15 mouse cellular contexts compared by ENCODE assay signal in the genomic region with DNA sequence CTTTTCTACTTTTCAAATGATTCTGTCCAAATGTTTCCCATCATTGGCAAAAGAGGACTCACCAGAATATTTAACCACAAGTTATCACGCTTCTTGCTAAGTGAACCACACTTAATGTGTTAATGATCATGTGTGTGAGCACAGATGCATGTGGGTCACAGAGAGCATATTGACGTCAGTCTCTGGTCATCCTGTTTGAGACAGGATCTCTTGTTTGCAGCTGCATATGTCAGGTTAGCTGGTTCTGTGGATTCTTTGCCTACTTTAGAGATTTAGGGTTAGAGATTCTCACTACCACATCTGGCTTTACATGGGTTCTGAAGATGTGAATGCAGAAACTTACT. TPM values are rescaled to one million over a fixed set of nuclear protein-coding genes. Genes with fewer than 3 reads are reported as not detected.
DNase-seq lines count a peak whose midpoint lies in the region; ATAC-seq and TF ChIP-seq lines count a peak whose summit lies in the region.
"Had no signal": no experiment of that assay in that cellular context is flagged by ENCODE, and none has a peak within 500 bp of the region (broad histone marks: within the 10 kb centered on the region; RNA-seq: fewer than 3 reads in every experiment).

No protein-coding gene starts in this region.

- 61% methylated on average over 2 of the region's 2 CpGs for WGBS in intestine, embryonic 16.5 days
- WGBS in intestine, postnatal 0 days: 65% methylated on average over 2 of the region's 2 CpGs
- 46% methylated on average over 2 of the region's 2 CpGs for WGBS in neural tube, embryonic 13.5 days
- 30% methylated on average over 2 of the region's 2 CpGs for WGBS in neural tube, embryonic 15.5 days
- 36% methylated on average over 2 of the region's 2 CpGs for WGBS in forebrain, embryonic 13.5 days
- WGBS in hindbrain, embryonic 16.5 days: 42% methylated on average over 2 of the region's 2 CpGs

- H3K4me3 ChIP-seq in intestine, embryonic 16.5 days (ENCODE audit: low read length): no peak overlapping the region
- no peak overlapping the region for H3K4me3 ChIP-seq in intestine, postnatal 0 days (ENCODE audit: low read depth, low read length)
- H3K4me3 ChIP-seq in neural tube, embryonic 13.5 days: no peak overlapping the region
- no peak overlapping the region for H3K4me3 ChIP-seq in neural tube, embryonic 15.5 days (replicated peaks)
- no peak overlapping the region for H3K4me3 ChIP-seq in forebrain, embryonic 13.5 days
- no peak overlapping the region for H3K4me3 ChIP-seq in hindbrain, embryonic 16.5 days (ENCODE audit: low read length)
- H3K4me3 ChIP-seq: erythroblast, embryonic 14.5 days; heart, embryonic 15.5 days had no signal

- H3K36me3 ChIP-seq in intestine, embryonic 16.5 days (ENCODE audit: control insufficient read depth, insufficient read depth, low read length): no peaks in the 10 kb centered on the region
- no peaks in the 10 kb centered on the region for H3K36me3 ChIP-seq in intestine, postnatal 0 days (ENCODE audit: control insufficient read depth, insufficient read depth)
- H3K36me3 ChIP-seq in neural tube, embryonic 13.5 days: no peaks in the 10 kb centered on the region
- no peaks in the 10 kb centered on the region for H3K36me3 ChIP-seq in neural tube, embryonic 15.5 days
- no peaks in the 10 kb centered on the region for H3K36me3 ChIP-seq in forebrain, embryonic 13.5 days (ENCODE audit: poor library complexity, severe bottlenecking)
- no peaks in the 10 kb centered on the region for H3K36me3 ChIP-seq in hindbrain, embryonic 16.5 days (ENCODE audit: control insufficient read depth, insufficient read depth, low read length)
- H3K36me3 ChIP-seq: heart, embryonic 15.5 days had no signal

- DNase-seq in layer of hippocampus, adult 11-12 months (ENCODE audit: low spot score): no peak
- DNase-seq in cerebellum, postnatal 25 days: no peak
- DNase-seq: adrenal gland, adult 2 months; B cell, adult 2 months; cerebellum, adult 11 months; heart, adult 11 months; right cerebral cortex, postnatal 14 days had no signal

- H3K4me2 ChIP-seq in intestine, embryonic 16.5 days (ENCODE audit: low read depth, low read length): no peak overlapping the region
- no peak overlapping the region for H3K4me2 ChIP-seq in intestine, postnatal 0 days (replicated peaks; ENCODE audit: low read depth)
- H3K4me2 ChIP-seq in neural tube, embryonic 13.5 days: no peak overlapping the region
- H3K4me2 ChIP-seq in neural tube, embryonic 15.5 days: no peak overlapping the region
- no peak overlapping the region for H3K4me2 ChIP-seq in forebrain, embryonic 13.5 days
- H3K4me2 ChIP-seq in hindbrain, embryonic 16.5 days (ENCODE audit: low read length): no peak overlapping the region
- H3K4me2 ChIP-seq: heart, embryonic 15.5 days had no signal

- ATAC-seq in intestine, embryonic 16.5 days: no peak
- ATAC-seq in intestine, postnatal 0 days: no peak
- 0 out of 2 replicates have a peak, but pooled peaks have one; percentile 66 for ATAC-seq in neural tube, embryonic 13.5 days (ENCODE audit: low read depth)
- ATAC-seq in neural tube, embryonic 15.5 days (ENCODE audit: low FRiP score): no peak; the same call in 1 of the 2 replicates
- ATAC-seq in forebrain, embryonic 13.5 days: peak; percentile 56
- 0 out of 2 replicates have a peak, but pooled peaks have one; percentile 26 for ATAC-seq in hindbrain, embryonic 16.5 days

- H3K27ac ChIP-seq in intestine, embryonic 16.5 days (ENCODE audit: low read length): 0 out of 2 replicates have a peak overlapping the region, but pooled peaks have one; percentile 23
- H3K27ac ChIP-seq in intestine, postnatal 0 days (ENCODE audit: low read depth, low read length): no peak overlapping the region
- peak overlapping the region; percentile 69 for H3K27ac ChIP-seq in neural tube, embryonic 13.5 days (replicated peaks)
- H3K27ac ChIP-seq in neural tube, embryonic 15.5 days (replicated peaks): no peak overlapping the region
- H3K27ac ChIP-seq in forebrain, embryonic 13.5 days: 0 out of 2 replicates have a peak overlapping the region, but pooled peaks have one; percentile 10
- H3K27ac ChIP-seq in hindbrain, embryonic 16.5 days (ENCODE audit: low read depth, low read length): no peak overlapping the region
- H3K27ac ChIP-seq: heart, embryonic 15.5 days had no signal

- peaks cover 2% of the 10 kb centered on the region; the same call in 1 of the 2 replicates for H3K4me1 ChIP-seq in intestine, embryonic 16.5 days (ENCODE audit: control insufficient read depth, insufficient read depth, low read length)
- no peaks in the 10 kb centered on the region for H3K4me1 ChIP-seq in intestine, postnatal 0 days (replicated peaks; ENCODE audit: control insufficient read depth, insufficient read depth, low read length)
- peaks cover 16% of the 10 kb centered on the region for H3K4me1 ChIP-seq in neural tube, embryonic 13.5 days (replicated peaks)
- peaks cover 8% of the 10 kb centered on the region; the same call in 1 of the 2 replicates for H3K4me1 ChIP-seq in neural tube, embryonic 15.5 days
- H3K4me1 ChIP-seq in forebrain, embryonic 13.5 days: peaks cover 17% of the 10 kb centered on the region
- H3K4me1 ChIP-seq in hindbrain, embryonic 16.5 days (ENCODE audit: control insufficient read depth, insufficient read depth, low read depth, low read length): peaks cover 5% of the 10 kb centered on the region
- H3K4me1 ChIP-seq: heart, embryonic 15.5 days had no signal

- TF ChIP-seq CTCF in intestine, postnatal 0 days (IDR thresholded peaks at IDR 0.05; ENCODE audit: low read depth): no peak

- H3K9ac ChIP-seq in intestine, embryonic 16.5 days (ENCODE audit: low read depth, low read length): no peak overlapping the region
- no peak overlapping the region for H3K9ac ChIP-seq in intestine, postnatal 0 days (ENCODE audit: low read depth, low read length)
- H3K9ac ChIP-seq in neural tube, embryonic 13.5 days: no peak overlapping the region
- H3K9ac ChIP-seq in neural tube, embryonic 15.5 days (replicated peaks): no peak overlapping the region
- H3K9ac ChIP-seq in forebrain, embryonic 13.5 days: no peak overlapping the region
- no peak overlapping the region for H3K9ac ChIP-seq in hindbrain, embryonic 16.5 days (ENCODE audit: low read depth, low read length)
- H3K9ac ChIP-seq: heart, embryonic 15.5 days had no signal

- H3K27me3 ChIP-seq in intestine, embryonic 16.5 days (replicated peaks; ENCODE audit: control insufficient read depth, insufficient read depth, low read length): no peaks in the 10 kb centered on the region
- H3K27me3 ChIP-seq in intestine, postnatal 0 days (replicated peaks; ENCODE audit: control insufficient read depth, insufficient read depth, low read length): no peaks in the 10 kb centered on the region
- no peaks in the 10 kb centered on the region for H3K27me3 ChIP-seq in neural tube, embryonic 13.5 days
- H3K27me3 ChIP-seq in neural tube, embryonic 15.5 days (replicated peaks): no peaks in the 10 kb centered on the region
- H3K27me3 ChIP-seq in forebrain, embryonic 13.5 days: no peaks in the 10 kb centered on the region
- H3K27me3 ChIP-seq in hindbrain, embryonic 16.5 days (replicated peaks; ENCODE audit: control insufficient read depth, insufficient read depth, low read length): no peaks in the 10 kb centered on the region
- H3K27me3 ChIP-seq: heart, embryonic 15.5 days had no signal

- H3K9me3 ChIP-seq in intestine, embryonic 16.5 days (ENCODE audit: control insufficient read depth, low read length): no peaks in the 10 kb centered on the region
- H3K9me3 ChIP-seq in intestine, postnatal 0 days (ENCODE audit: control insufficient read depth): no peaks in the 10 kb centered on the region
- no peaks in the 10 kb centered on the region for H3K9me3 ChIP-seq in neural tube, embryonic 13.5 days
- H3K9me3 ChIP-seq in neural tube, embryonic 15.5 days (replicated peaks): no peaks in the 10 kb centered on the region
- H3K9me3 ChIP-seq in forebrain, embryonic 13.5 days (replicated peaks): no peaks in the 10 kb centered on the region
- no peaks in the 10 kb centered on the region for H3K9me3 ChIP-seq in hindbrain, embryonic 16.5 days (ENCODE audit: control insufficient read depth, low read length)
- H3K9me3 ChIP-seq: heart, embryonic 15.5 days had no signal

RNA-seq across cellular contexts. Expression of a gene that starts 12.4 kb away (rescaled TPM):
- polyA plus RNA-seq in intestine, embryonic 16.5 days (2015; fragmentation: Nextera tagmentation; extraction: Ambion mirVana): 27.4 and 30.2 TPM in 2 replicates
- 68.1 and 74.0 TPM in 2 replicates for polyA plus RNA-seq in intestine, postnatal 0 days (2015; fragmentation: Nextera tagmentation; extraction: Ambion mirVana)
- polyA plus RNA-seq in neural tube, embryonic 13.5 days (2015; fragmentation: Nextera tagmentation; extraction: Ambion mirVana): 28.3 and 29.8 TPM in 2 replicates
- polyA plus RNA-seq in neural tube, embryonic 15.5 days (2015; fragmentation: Nextera tagmentation; extraction: Ambion mirVana): 15.8 and 23.4 TPM in 2 replicates
- polyA plus RNA-seq in forebrain, embryonic 13.5 days (2015; fragmentation: Nextera tagmentation; extraction: Ambion mirVana): 13.9 and 16.9 TPM in 2 replicates
- 15.3 and 18.5 TPM in 2 replicates for polyA plus RNA-seq in hindbrain, embryonic 16.5 days (2015; fragmentation: Nextera tagmentation; extraction: Ambion mirVana)

Comparison
In these comparisons a context has a peak if more than half of its experiments do, and no peak if none do; other contexts are left out.
1. ATAC-seq: peak in neural tube, embryonic 13.5 days (single experiment), forebrain, embryonic 13.5 days (single experiment) and hindbrain, embryonic 16.5 days (single experiment); none in intestine, embryonic 16.5 days (single experiment), intestine, postnatal 0 days (single experiment) and neural tube, embryonic 15.5 days (single experiment).
2. H3K27ac ChIP-seq: peak in intestine, embryonic 16.5 days (single experiment), neural tube, embryonic 13.5 days (single experiment) and forebrain, embryonic 13.5 days (single experiment); none in intestine, postnatal 0 days (single experiment), neural tube, embryonic 15.5 days (single experiment) and hindbrain, embryonic 16.5 days (single experiment).